Comparison of ENCODE assay signal across 8 mouse cellular contexts in genomic region chr6:125573189-125573928, GRCm38 (mm10). TPM values are rescaled to one million over a fixed set of nuclear protein-coding genes. Genes with fewer than 3 reads are reported as not detected.
DNase-seq lines count a peak whose midpoint lies in the region; ATAC-seq lines count a peak whose summit lies in the region.

No protein-coding gene starts in this region.

- peak overlapping the region; percentile 57 for H3K9ac ChIP-seq in embryonic facial prominence, embryonic 11.5 days (replicated peaks; ENCODE audit: low read length)
- H3K9ac ChIP-seq in intestine, embryonic 14.5 days (ENCODE audit: low read length): peak overlapping the region; percentile 25

- no peaks in the 10 kb centered on the region for H3K9me3 ChIP-seq in embryonic facial prominence, embryonic 11.5 days (replicated peaks; ENCODE audit: control insufficient read depth, low read length)
- H3K9me3 ChIP-seq in intestine, embryonic 14.5 days (ENCODE audit: control insufficient read depth, low read length): no peaks in the 10 kb centered on the region
- no peaks in the 10 kb centered on the region for H3K9me3 ChIP-seq in midbrain, embryonic 10.5 days (replicated peaks)

- H3K4me1 ChIP-seq in embryonic facial prominence, embryonic 11.5 days (ENCODE audit: control insufficient read depth, insufficient read depth, low read length): no peaks in the 10 kb centered on the region
- peaks cover 15% of the 10 kb centered on the region for H3K4me1 ChIP-seq in intestine, embryonic 14.5 days (replicated peaks; ENCODE audit: control insufficient read depth, insufficient read depth, low read length)
- H3K4me1 ChIP-seq in midbrain, embryonic 10.5 days: peaks cover 31% of the 10 kb centered on the region

- peak; percentile 90 for DNase-seq in adipocyte (ENCODE audit: low spot score)
- DNase-seq in embryonic facial prominence, embryonic 11.5 days (ENCODE audit: low spot score): peak; percentile 89
- DNase-seq in gastrocnemius, postnatal 4 days (ENCODE audit: low spot score in 2 of 2): peak; percentile 45 to 70
- peak; percentile 89 for DNase-seq in intestine, embryonic 14.5 days (ENCODE audit: low spot score)
- peak; percentile 54 for DNase-seq in left cerebral cortex, postnatal 4 days
- peak; percentile 74 for DNase-seq in midbrain, embryonic 10.5 days (ENCODE audit: low spot score)
- peak; percentile 81 for DNase-seq in skeletal muscle tissue, adult 2 months (ENCODE audit: low read depth, low spot score)
- peak; percentile 90 for DNase-seq in yolk sac, embryonic 10.5 days (ENCODE audit: low spot score)

- H3K4me2 ChIP-seq in embryonic facial prominence, embryonic 11.5 days (ENCODE audit: low read depth, low read length): peak overlapping the region; percentile 45
- H3K4me2 ChIP-seq in intestine, embryonic 14.5 days (ENCODE audit: low read length): peak overlapping the region; percentile 52

- peak overlapping the region; percentile 23; the same call in 1 of the 2 replicates for H3K4me3 ChIP-seq in embryonic facial prominence, embryonic 11.5 days (ENCODE audit: low read depth, low read length)
- H3K4me3 ChIP-seq in intestine, embryonic 14.5 days (ENCODE audit: low read depth, low read length): peak overlapping the region; percentile 23
- peak overlapping the region; percentile 51 for H3K4me3 ChIP-seq in midbrain, embryonic 10.5 days

- ATAC-seq in embryonic facial prominence, embryonic 11.5 days (replicated peaks; ENCODE audit: insufficient number of reproducible peaks, low FRiP score, low TSS enrichment, low read depth): peak; percentile 91
- ATAC-seq in intestine, embryonic 14.5 days (replicated peaks; ENCODE audit: low FRiP score, low TSS enrichment, low read depth): peak; percentile 98

- intact Hi-C loops in left cerebral cortex, postnatal 4 days (cut with DNase I): no loop called here

- H3K27ac ChIP-seq in embryonic facial prominence, embryonic 11.5 days (replicated peaks; ENCODE audit: low read depth, low read length): no peak overlapping the region; the same call in 1 of the 2 replicates
- H3K27ac ChIP-seq in intestine, embryonic 14.5 days (ENCODE audit: low read depth): peak overlapping the region; percentile 85
- H3K27ac ChIP-seq in midbrain, embryonic 10.5 days (replicated peaks): peak overlapping the region; percentile 81

- H3K36me3 ChIP-seq in embryonic facial prominence, embryonic 11.5 days (replicated peaks; ENCODE audit: control insufficient read depth, insufficient read depth, low read depth, low read length): no peaks in the 10 kb centered on the region
- H3K36me3 ChIP-seq in intestine, embryonic 14.5 days (ENCODE audit: control insufficient read depth, insufficient read depth, low read length): no peaks in the 10 kb centered on the region
- H3K36me3 ChIP-seq in midbrain, embryonic 10.5 days: no peaks in the 10 kb centered on the region

- no peaks in the 10 kb centered on the region for H3K27me3 ChIP-seq in embryonic facial prominence, embryonic 11.5 days (ENCODE audit: control insufficient read depth, insufficient read depth, low read length)
- no peaks in the 10 kb centered on the region for H3K27me3 ChIP-seq in intestine, embryonic 14.5 days (replicated peaks; ENCODE audit: control insufficient read depth, insufficient read depth, low read length)
- no peaks in the 10 kb centered on the region for H3K27me3 ChIP-seq in midbrain, embryonic 10.5 days (ENCODE audit: low read depth, poor library complexity, severe bottlenecking)

- 6% methylated on average over 14 of the region's 14 CpGs for WGBS in embryonic facial prominence, embryonic 11.5 days
- WGBS in intestine, embryonic 14.5 days: 2% methylated on average over 14 of the region's 14 CpGs
- WGBS in midbrain, embryonic 10.5 days: 6% methylated on average over 14 of the region's 14 CpGs

RNA-seq across cellular contexts. Expression of gene Vwf, which starts 26.8 kb away (rescaled TPM):
- 6.7 and 8.0 TPM in 2 replicates for polyA plus RNA-seq in embryonic facial prominence, embryonic 11.5 days (2014; fragmentation: Nextera tagmentation; extraction: Ambion mirVana)
- 10 to 100 TPM; 26.3 to 26.7 TPM for total RNA-seq in gastrocnemius, postnatal 4 days (2021)
- polyA plus RNA-seq in intestine, embryonic 14.5 days (2014; fragmentation: Nextera tagmentation; extraction: Ambion mirVana): 10.3 and 14.1 TPM in 2 replicates
- total RNA-seq in left cerebral cortex, postnatal 4 days (2021): 10 to 100 TPM; 24.1 to 28.2 TPM
- 5.8 and 10.1 TPM in 2 replicates for polyA plus RNA-seq in midbrain, embryonic 10.5 days (2016; fragmentation: Nextera tagmentation; extraction: Ambion mirVana)
